Mouse (Mus musculus) natural killer cell, adult 2 months (primary cell): ENCODE data around the gene Prss47.

ENCODE experiments used
- DNase-seq, 2 experiments: peaks; one replicate each; pipeline ENCODE4 v3.0.0; 2022; ENCODE audit warnings: low spot score in 2 of 2

Prss47 gene

DNA sequence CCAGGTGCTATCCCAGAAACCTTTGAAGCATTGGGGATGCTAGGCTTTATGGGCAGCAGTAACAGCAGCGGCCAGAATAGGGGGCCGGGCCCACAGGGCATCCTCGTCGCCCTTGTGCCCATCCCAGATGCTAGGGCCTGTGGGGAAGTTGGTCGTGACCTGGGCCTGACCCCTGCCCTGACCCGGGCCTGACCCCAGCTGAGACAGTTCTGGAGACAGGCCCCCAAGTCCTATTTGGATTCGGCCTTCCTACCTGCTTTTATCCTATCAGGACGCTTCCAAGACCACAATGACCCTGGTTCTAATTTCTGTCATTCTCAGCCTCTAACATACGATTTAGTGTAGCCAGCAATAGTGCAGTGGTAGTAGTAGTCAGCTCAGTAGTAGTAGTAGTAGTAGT is at the start of gene Prss47:
Prss47 (minus strand) TSS at position 101 of the 400 bp plus-strand sequence.
- no peak for DNase-seq

DNA sequence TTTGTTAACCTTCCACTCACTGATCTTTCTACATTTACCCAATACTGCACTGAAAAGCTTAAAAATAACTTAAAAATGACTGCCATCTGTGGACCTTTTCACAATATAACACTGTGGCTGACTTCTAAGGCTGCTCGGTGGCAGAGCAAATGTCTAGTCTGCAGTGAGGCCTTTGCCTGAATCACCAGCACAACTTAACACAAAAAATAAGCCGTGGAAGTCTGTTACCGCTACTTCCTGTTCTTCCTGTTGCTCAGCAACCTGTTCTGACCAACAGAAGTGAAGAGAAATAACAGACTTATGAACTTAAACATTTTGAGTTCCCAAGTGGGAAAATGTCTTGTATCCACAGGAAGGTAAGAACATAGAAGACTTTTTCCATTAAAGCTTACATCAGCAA is 48.7 kb upstream of the Prss47 start:
- peak in 1 of 2 experiments; percentile 26 for DNase-seq

DNA sequence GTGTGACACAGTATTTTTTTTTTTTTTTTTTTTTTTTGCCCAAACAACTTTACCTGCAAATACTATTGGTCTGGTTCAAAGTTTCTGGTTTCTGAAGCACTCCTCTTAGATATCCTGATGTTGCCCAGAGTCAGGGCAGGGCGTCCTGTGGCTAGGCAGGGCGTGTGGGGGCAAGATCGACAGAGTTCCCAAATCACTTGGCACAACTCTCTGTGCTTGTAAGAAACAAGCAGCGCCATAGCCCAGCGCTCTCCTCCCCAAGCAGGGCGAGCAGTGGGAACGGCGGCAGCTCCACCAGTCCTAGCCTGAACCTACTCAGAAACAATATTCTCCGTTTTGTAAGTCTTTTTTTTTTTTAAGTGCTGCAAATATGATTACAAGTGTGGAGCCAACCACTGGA is 48.1 kb upstream of the Prss47 start:
- no peak for DNase-seq

DNA sequence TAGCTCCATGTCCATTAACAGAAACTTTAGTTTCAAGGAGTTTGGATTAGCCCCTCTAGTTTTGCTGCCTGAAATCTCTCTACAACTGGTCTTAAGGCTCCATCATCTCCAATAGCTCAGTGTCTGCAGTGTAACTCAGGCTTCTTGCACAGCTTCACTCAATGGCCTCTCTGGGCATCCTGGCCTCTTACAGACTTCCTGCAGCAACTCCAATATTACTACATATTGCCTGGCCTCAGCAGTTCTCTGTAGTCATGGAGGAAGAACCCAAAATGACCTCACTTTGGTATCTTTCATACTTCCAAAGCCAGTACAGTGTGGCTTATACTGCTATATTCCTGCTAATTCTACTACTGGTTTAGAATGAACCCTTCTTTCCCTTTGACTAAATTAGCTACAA is 44.5 kb upstream of the Prss47 start:
- no peak for DNase-seq

DNA sequence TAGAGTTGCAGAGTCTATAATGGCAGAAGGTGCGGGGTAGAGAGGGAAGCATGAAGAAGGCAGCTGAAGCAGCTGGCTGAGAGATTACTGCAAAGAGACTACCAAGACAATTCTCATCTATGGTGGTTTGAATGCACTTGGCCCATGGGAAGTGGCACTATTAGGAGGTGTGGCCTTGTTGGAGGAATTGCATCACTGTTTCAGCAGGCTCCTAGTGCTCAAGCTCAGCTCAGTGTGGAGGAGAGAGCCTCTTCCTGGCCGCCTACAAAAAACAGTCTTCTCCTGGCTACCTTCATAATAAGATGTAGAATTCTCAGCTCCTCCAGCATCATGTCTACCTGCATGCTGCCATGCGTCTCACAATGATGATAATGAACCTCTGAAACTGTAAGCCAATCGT is 43.4 kb upstream of the Prss47 start:
- DNase-seq, result no peak

DNA sequence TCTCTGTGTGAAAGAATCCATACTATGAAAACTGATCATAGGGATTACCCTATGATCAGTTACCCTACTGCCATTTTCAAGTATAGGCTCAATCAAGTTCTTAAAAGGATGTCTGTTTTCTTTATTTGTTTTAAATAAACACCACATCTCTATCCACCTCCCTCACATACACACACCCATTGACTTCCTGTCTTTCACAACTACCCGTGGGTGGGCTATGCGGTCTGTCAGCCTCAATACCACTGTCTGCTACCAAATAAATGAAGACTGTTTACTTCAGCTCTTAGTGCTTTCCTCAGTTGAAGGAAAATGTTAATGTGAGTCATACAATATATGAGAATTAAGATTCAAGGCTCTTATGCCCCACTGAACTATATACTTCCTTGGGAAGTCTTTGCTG is 17.4 kb upstream of the Prss47 start:
- no peak for DNase-seq

DNA sequence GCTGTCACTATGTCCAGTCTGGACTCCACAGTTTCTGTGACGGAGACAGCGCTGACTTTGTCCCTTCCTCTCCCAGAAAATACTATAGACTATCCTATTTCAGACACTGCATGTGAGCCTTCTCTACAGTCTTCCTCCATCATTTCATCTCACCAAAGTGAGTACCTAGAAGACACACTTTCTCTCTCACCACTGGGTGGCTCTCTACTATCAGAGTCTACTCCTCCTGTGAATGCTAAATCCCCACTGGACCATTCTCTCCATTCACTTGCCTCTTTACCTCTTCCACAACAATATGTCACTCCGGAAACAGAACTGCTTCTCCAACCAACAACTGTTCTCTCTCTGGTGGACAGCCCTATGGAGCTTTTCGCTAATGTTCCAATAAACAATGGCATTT is 17.5 kb downstream of the Prss47 start:
- no peak for DNase-seq

DNA sequence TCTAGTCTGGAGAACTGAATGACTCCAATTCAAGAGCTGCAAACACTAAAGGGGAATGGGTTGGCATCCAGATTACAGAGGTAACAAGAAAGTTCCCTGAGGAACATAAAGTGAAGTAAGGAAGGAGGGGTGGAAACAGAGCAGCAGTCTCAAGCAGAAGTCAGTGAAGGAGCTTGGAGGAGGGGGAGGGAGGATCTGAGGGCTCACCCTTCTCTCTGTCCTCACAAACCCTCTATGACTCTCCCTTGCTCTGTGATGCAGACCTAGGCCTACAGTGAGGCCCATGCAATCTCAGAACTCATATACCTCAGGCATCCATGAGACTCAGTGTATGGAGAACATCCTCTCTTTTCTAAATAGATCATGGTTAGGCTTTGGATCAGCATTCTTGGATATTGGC is 19.8 kb downstream of the Prss47 start, which contains the start of gene Spata31d1c:
Spata31d1c (plus strand) TSS at position 301 of the 400 bp plus-strand sequence.
- DNase-seq, result no peak

DNA sequence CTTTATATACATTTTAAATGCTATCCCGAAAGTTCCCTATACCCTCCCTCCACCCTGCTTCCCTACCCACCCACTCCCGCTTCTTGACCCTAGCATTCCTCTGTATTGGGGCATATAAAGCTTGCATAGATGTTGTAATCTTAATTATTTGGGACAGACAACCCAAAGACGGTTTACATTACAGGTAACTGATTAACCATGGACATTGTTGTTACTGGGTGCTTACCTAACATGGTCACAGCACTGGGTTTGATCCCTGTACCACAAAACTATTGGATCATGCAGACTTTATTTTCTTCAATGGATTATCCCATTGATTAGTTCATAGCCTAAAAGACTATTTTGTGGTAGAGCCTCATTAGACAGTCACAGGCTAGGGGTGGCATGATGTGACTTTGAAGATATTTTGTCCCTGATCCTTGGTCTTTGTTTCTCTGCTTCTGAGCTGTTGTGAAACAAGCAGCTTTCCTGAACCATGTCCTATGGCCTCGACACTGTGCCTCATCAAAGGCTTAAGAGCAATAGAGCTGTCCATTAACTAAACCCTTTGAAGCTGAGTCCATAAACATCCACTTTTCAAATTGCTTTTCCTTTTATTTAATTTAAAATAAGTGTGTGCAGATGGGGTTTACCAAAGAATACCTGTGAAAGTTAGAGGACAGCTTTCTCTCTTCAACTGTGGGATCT is 41.4 kb downstream of the Prss47 start:
- DNase-seq, result no peak

DNA sequence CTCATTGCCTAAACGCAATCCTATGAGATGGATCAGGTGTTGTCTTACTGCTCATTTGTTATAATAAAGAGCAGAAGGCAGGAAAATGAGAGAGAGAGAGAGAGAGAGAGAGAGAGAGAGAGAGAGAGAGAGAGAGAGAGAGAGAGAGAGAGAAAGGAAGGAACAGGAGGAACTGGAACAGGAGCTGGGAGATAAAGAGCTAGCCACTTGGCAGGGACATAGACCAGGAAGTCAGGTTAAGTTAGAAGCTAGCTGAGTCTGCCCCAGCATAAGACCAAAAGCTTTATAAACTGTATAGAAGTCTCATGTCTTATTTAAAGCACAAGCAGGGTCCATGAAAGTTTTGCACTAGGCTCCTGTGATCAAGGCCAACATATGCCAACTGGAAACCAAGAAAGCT is 44.6 kb downstream of the Prss47 start:
- DNase-seq, result no peak

DNA sequence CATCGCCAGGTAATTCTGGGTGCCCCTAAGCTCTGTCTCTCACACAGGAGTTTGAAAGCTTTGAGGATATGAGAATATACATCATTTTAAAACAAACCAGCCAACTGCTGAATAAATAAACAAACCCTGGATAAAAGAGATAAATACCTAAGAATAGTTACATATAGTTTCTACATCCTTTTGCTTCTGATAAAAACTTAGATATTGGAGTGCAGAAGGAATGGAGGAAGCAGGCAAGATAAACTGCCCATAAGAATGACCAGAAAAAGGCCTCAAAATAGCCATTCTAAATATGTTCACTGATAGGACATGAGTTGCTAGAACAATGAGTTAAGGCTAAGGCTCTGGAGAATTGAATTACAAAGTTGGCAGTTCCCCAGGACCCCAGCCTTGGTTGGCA is 45.8 kb downstream of the Prss47 start:
- DNase-seq, result no peak

DNA sequence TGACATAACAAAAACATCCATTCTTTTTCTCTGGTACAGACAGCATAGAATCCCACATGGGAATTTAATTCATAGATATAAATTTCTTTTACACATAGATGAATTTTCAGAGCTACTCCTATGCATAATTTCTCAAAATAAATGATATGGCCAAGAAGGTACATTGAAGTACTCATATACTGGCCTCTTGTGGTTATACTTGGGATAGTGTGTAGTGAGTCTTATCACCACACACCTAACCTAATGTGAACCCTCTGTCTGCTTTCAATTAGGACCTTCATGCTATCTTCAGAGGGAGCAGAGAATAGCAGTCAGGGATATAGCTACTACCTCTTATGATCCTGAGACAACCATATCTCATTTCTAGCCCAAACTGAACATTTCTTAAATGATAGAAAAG is 47.1 kb downstream of the Prss47 start:
- no peak for DNase-seq
